Mouse (Mus musculus): ENCODE data around the gene Dkk2. TPM values are rescaled to one million over a fixed set of nuclear protein-coding genes. Genes with fewer than 3 reads are reported as not detected.

Gene Dkk2
- polyA plus RNA-seq, 1 experiment from 2014 or later: 1.2 TPM

DNA sequence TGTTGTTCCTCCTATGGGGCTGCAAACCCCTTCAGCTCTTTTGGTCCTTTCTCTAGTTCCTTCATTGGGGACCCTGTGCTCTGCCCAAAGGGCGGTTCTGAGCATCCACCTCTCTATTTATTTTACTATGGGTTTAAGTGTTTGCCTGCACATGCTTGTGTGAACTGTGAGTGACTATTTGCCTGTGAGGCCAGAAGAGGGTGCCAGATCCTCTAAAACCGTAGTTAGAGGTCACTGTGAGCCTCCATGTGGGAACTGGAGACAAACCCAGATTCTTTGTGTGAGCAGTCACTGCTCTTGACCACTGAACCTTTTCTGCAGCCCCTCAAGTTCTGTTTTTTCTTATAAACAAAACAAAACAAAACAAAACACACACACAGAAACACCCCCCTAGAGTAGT, 14.1 kb upstream of the Dkk2 start:
- Histone ChIP-seq H3K4me3 (replicated peaks; ENCODE audit: low read depth, low read length) (no peak overlapping the region), H3K36me3 (ENCODE audit: control insufficient read depth, insufficient read depth, low read length) (no peaks in the 10 kb centered on the region), H3K27me3 (ENCODE audit: control insufficient read depth, insufficient read depth, low read length) (no peaks in the 10 kb centered on the region), H3K4me1 (ENCODE audit: control insufficient read depth, insufficient read depth, low read length) (no peaks in the 10 kb centered on the region), H3K9me3 (ENCODE audit: control insufficient read depth, low read length) (no peaks in the 10 kb centered on the region), H3K9ac (replicated peaks; ENCODE audit: low read length) (no peak overlapping the region), H3K4me2 (ENCODE audit: low read length) (no peak overlapping the region), H3K27ac (replicated peaks; ENCODE audit: low read depth, low read length) (no peak overlapping the region)
- no peak for DNase-seq
- 58% methylated on average over 2 of the region's 2 CpGs for WGBS
- ATAC-seq (ENCODE audit: low FRiP score, low TSS enrichment): no peak

- whole genome bisulfite sequencing: 2% methylated on average over 13 of the region's 13 CpGs
- Histone ChIP-seq H3K9ac (replicated peaks; ENCODE audit: low read length) (no peak overlapping the region), H3K27ac (replicated peaks; ENCODE audit: low read depth, low read length) (no peak overlapping the region), H3K27me3 (ENCODE audit: control insufficient read depth, insufficient read depth, low read length) (peaks cover 27% of the 10 kb centered on the region), H3K36me3 (ENCODE audit: control insufficient read depth, insufficient read depth, low read length) (no peaks in the 10 kb centered on the region), H3K4me2 (ENCODE audit: low read length) (peak overlapping the region; percentile 90), H3K4me1 (ENCODE audit: control insufficient read depth, insufficient read depth, low read length) (peaks cover 23% of the 10 kb centered on the region), H3K4me3 (replicated peaks; ENCODE audit: low read depth, low read length) (peak overlapping the region; percentile 50), H3K9me3 (ENCODE audit: control insufficient read depth, low read length) (no peaks in the 10 kb centered on the region)
- ATAC-seq (ENCODE audit: low FRiP score, low TSS enrichment) (peak; percentile 65), DNase-seq (peak; percentile 81)
Observed at GRCm38 (mm10) chr3:132084018-132084417, 1.1 kb upstream of the Dkk2 start.

DNA sequence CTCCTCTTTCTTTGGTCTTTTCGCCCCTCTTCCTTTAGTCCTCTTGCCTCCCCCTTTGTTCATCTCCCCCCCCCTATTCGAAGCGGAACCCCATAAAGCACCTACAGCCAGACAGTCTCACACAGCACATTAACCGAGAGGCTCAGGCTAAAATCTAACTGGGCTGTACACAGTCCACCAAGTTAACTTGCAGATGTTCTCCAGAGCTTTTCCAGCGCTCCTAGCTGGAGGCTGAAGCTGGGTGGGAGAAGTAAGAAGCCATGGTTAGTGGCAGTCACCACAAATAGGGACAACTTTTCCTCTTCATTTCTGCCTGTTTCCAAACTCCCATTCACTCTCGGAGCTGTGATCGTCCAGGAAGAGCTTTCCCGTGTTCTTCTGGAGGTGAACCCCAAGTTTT, 412 bp upstream of the Dkk2 start:
- WGBS: 2% methylated on average over 8 of the region's 8 CpGs
- H3K4me2 ChIP-seq (ENCODE audit: low read length): peak overlapping the region; percentile 90
- H3K27me3 ChIP-seq (ENCODE audit: control insufficient read depth, insufficient read depth, low read length): peaks cover 27% of the 10 kb centered on the region
- peak overlapping the region; percentile 50 for H3K4me3 ChIP-seq (replicated peaks; ENCODE audit: low read depth, low read length)
- no peak overlapping the region for H3K27ac ChIP-seq (replicated peaks; ENCODE audit: low read depth, low read length)
- DNase-seq: peak; percentile 25
- ATAC-seq (ENCODE audit: low FRiP score, low TSS enrichment): 0 out of 2 replicates have a peak, but pooled peaks have one; percentile 3
- no peak overlapping the region for H3K9ac ChIP-seq (replicated peaks; ENCODE audit: low read length)
- H3K4me1 ChIP-seq (ENCODE audit: control insufficient read depth, insufficient read depth, low read length): peaks cover 23% of the 10 kb centered on the region
- no peaks in the 10 kb centered on the region for H3K9me3 ChIP-seq (ENCODE audit: control insufficient read depth, low read length)
- H3K36me3 ChIP-seq (ENCODE audit: control insufficient read depth, insufficient read depth, low read length): no peaks in the 10 kb centered on the region

DNA sequence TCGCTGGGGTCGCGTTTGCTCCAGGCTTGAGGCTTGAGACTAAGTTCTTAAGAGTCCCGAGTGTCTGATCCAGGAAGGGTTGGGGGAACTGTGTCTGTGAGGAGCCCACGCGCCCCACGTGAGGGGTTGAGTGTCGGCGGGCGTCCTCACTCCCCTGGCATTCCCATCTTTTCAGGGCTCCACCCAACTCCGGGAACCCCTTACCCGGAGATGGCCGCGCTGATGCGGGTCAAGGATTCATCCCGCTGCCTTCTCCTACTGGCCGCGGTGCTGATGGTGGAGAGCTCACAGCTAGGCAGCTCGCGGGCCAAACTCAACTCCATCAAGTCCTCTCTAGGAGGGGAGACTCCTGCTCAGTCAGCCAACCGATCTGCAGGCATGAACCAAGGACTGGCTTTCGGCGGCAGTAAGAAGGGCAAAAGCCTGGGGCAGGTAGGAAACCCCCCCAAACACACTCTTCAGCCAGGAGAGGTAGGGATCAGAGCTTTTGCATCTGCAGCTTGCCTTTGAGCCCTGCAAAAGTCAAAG, 795 bp downstream of the Dkk2 start:
- Histone ChIP-seq H3K4me2 (ENCODE audit: low read length) (peak overlapping the region; percentile 90), H3K9me3 (ENCODE audit: control insufficient read depth, low read length) (no peaks in the 10 kb centered on the region), H3K36me3 (ENCODE audit: control insufficient read depth, insufficient read depth, low read length) (no peaks in the 10 kb centered on the region), H3K27ac (replicated peaks; ENCODE audit: low read depth, low read length) (no peak overlapping the region), H3K9ac (replicated peaks; ENCODE audit: low read length) (peak overlapping the region; percentile 37), H3K4me3 (replicated peaks; ENCODE audit: low read depth, low read length) (peak overlapping the region; percentile 50), H3K27me3 (ENCODE audit: control insufficient read depth, insufficient read depth, low read length) (peaks cover 27% of the 10 kb centered on the region), H3K4me1 (ENCODE audit: control insufficient read depth, insufficient read depth, low read length) (peaks cover 23% of the 10 kb centered on the region)
- WGBS: under 1% methylated on average over 23 of the region's 23 CpGs
- no peak for ATAC-seq (ENCODE audit: low FRiP score, low TSS enrichment)
- peak; percentile 43 for DNase-seq

DNA sequence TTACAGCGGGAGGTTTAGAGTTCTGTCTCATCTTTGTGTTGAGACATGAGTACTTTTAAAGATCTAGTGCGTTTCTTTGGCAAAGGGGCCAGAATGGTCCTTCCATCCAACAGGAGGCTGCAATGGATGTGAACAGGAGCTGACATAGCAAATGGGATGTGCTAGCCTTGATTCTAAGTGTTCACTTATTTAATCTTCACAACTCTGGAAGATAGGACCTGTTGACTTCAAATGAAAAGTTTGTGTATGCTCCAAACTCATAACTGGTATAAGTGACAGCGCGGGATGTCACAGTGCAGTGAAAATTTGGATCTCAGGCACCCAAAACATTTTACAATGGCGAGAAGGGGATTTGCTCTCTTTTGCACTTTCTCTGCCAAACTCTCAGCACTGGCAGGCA, 1.4 kb downstream of the Dkk2 start:
- WGBS: 25% methylated on average over 5 of the region's 5 CpGs
- peak overlapping the region; percentile 90 for H3K4me2 ChIP-seq (ENCODE audit: low read length)
- H3K36me3 ChIP-seq (ENCODE audit: control insufficient read depth, insufficient read depth, low read length): no peaks in the 10 kb centered on the region
- no peak overlapping the region for H3K27ac ChIP-seq (replicated peaks; ENCODE audit: low read depth, low read length)
- no peaks in the 10 kb centered on the region for H3K9me3 ChIP-seq (ENCODE audit: control insufficient read depth, low read length)
- peak overlapping the region; percentile 50 for H3K4me3 ChIP-seq (replicated peaks; ENCODE audit: low read depth, low read length)
- no peak overlapping the region for H3K9ac ChIP-seq (replicated peaks; ENCODE audit: low read length)
- ATAC-seq (ENCODE audit: low FRiP score, low TSS enrichment) (no peak), DNase-seq (peak; percentile 10)
- H3K27me3 ChIP-seq (ENCODE audit: control insufficient read depth, insufficient read depth, low read length): peaks cover 27% of the 10 kb centered on the region
- peaks cover 23% of the 10 kb centered on the region for H3K4me1 ChIP-seq (ENCODE audit: control insufficient read depth, insufficient read depth, low read length)

DNA sequence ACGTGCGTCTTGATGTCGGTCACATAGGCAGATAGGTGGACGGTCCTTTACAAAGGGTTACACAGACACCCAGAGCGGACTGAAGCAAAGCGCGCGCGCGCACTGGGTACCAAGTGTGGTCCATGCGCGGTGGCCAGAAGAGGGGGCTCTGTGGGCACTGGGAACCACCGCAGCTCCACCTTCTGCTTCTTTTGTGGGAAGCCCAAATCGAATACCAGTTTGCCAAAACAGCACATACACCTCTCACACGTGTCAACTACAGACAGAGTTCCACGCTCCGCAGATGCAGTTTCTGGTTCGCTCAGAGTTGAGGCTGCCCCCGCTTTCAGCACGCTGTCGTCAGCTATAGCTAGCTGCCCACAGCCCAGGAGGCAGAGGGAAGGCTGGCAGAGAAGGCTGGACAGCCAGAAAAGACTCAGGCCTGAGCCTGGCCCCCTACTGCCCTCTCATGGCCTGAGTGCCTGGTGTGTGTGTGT, 2.0 kb downstream of the Dkk2 start:
- Histone ChIP-seq H3K9ac (replicated peaks; ENCODE audit: low read length) (peak overlapping the region; percentile 39; the same call in 1 of the 2 replicates), H3K4me1 (ENCODE audit: control insufficient read depth, insufficient read depth, low read length) (peaks cover 23% of the 10 kb centered on the region), H3K9me3 (ENCODE audit: control insufficient read depth, low read length) (no peaks in the 10 kb centered on the region), H3K4me2 (ENCODE audit: low read length) (peak overlapping the region; percentile 90), H3K36me3 (ENCODE audit: control insufficient read depth, insufficient read depth, low read length) (no peaks in the 10 kb centered on the region), H3K27ac (replicated peaks; ENCODE audit: low read depth, low read length) (no peak overlapping the region), H3K27me3 (ENCODE audit: control insufficient read depth, insufficient read depth, low read length) (peaks cover 27% of the 10 kb centered on the region), H3K4me3 (replicated peaks; ENCODE audit: low read depth, low read length) (peak overlapping the region; percentile 50)
- DNase-seq (peak; percentile 85), ATAC-seq (ENCODE audit: low FRiP score, low TSS enrichment) (peak; percentile 83)
- WGBS: 1% methylated on average over 21 of the region's 21 CpGs

- no peaks in the 10 kb centered on the region for H3K36me3 ChIP-seq (ENCODE audit: control insufficient read depth, insufficient read depth, low read length)
- H3K9ac ChIP-seq (replicated peaks; ENCODE audit: low read length): no peak overlapping the region
- H3K9me3 ChIP-seq (ENCODE audit: control insufficient read depth, low read length): no peaks in the 10 kb centered on the region
- H3K27ac ChIP-seq (replicated peaks; ENCODE audit: low read depth, low read length): no peak overlapping the region
- ATAC-seq (ENCODE audit: low FRiP score, low TSS enrichment) (no peak), DNase-seq (no peak)
- H3K4me2 ChIP-seq (ENCODE audit: low read length): no peak overlapping the region
- H3K27me3 ChIP-seq (ENCODE audit: control insufficient read depth, insufficient read depth, low read length): no peaks in the 10 kb centered on the region
- H3K4me1 ChIP-seq (ENCODE audit: control insufficient read depth, insufficient read depth, low read length): no peaks in the 10 kb centered on the region
- no peak overlapping the region for H3K4me3 ChIP-seq (replicated peaks; ENCODE audit: low read depth, low read length)
- 91% methylated on average over 3 of the region's 3 CpGs for WGBS
Observed at GRCm38 (mm10) chr3:132092983-132093382, 7.9 kb downstream of the Dkk2 start.

- Histone ChIP-seq H3K9me3 (ENCODE audit: control insufficient read depth, low read length) (no peaks in the 10 kb centered on the region), H3K9ac (replicated peaks; ENCODE audit: low read length) (no peak overlapping the region), H3K27me3 (ENCODE audit: control insufficient read depth, insufficient read depth, low read length) (no peaks in the 10 kb centered on the region), H3K4me1 (ENCODE audit: control insufficient read depth, insufficient read depth, low read length) (no peaks in the 10 kb centered on the region), H3K4me3 (replicated peaks; ENCODE audit: low read depth, low read length) (no peak overlapping the region), H3K27ac (replicated peaks; ENCODE audit: low read depth, low read length) (no peak overlapping the region), H3K36me3 (ENCODE audit: control insufficient read depth, insufficient read depth, low read length) (no peaks in the 10 kb centered on the region), H3K4me2 (ENCODE audit: low read length) (no peak overlapping the region)
- ATAC-seq (ENCODE audit: low FRiP score, low TSS enrichment) (peak; percentile 27; the same call in 1 of the 2 replicates), DNase-seq (no peak)
- WGBS: 80% methylated on average over 6 of the region's 6 CpGs
Observed at GRCm38 (mm10) chr3:132096296-132096695, 11.2 kb downstream of the Dkk2 start.

DNA sequence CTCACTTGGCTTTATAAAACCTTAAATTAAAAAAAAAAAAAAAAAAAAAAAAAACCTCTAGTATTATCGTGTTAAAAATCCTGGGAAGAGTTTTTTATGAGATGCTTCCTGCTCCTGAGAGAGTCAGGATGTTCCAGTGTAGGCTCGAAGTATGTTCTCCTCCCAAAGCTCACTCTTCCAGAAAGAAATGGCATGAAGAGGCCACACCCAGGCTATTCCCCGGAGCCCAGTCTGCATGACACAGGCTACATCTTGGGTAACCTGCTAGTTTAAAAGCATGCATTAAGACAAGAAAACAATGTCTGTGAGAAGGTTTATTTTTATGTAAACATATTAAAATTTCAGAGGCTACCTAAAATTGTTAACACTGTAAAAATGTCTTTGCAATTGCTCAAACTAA, 15.7 kb downstream of the Dkk2 start:
- no peaks in the 10 kb centered on the region for H3K9me3 ChIP-seq (ENCODE audit: control insufficient read depth, low read length)
- H3K4me2 ChIP-seq (ENCODE audit: low read length): no peak overlapping the region
- H3K27ac ChIP-seq (replicated peaks; ENCODE audit: low read depth, low read length): no peak overlapping the region
- H3K4me3 ChIP-seq (replicated peaks; ENCODE audit: low read depth, low read length): no peak overlapping the region
- DNase-seq (no peak), ATAC-seq (ENCODE audit: low FRiP score, low TSS enrichment) (no peak)
- H3K27me3 ChIP-seq (ENCODE audit: control insufficient read depth, insufficient read depth, low read length): no peaks in the 10 kb centered on the region
- no peaks in the 10 kb centered on the region for H3K36me3 ChIP-seq (ENCODE audit: control insufficient read depth, insufficient read depth, low read length)
- 86% methylated on average over 3 of the region's 3 CpGs for WGBS
- H3K9ac ChIP-seq (replicated peaks; ENCODE audit: low read length): no peak overlapping the region
- no peaks in the 10 kb centered on the region for H3K4me1 ChIP-seq (ENCODE audit: control insufficient read depth, insufficient read depth, low read length)

Data from midbrain, embryonic 14.5 days (tissue).